Mouse (Mus musculus) erythroid progenitor cell, adult 5-6 weeks (primary cell): ENCODE data around the gene Map3k21. TPM values are rescaled to one million over a fixed set of nuclear protein-coding genes. Genes with fewer than 3 reads are reported as not detected.

ENCODE experiments used
- ATAC-seq: replicated peaks from 2 replicates; pipeline ENCODE4 v1.8.0; 2016; ENCODE audit warnings: moderate number of reproducible peaks, mild to moderate bottlenecking, moderate TSS enrichment, inconsistent platforms; ENCODE audit not compliant: poor library complexity, low FRiP score, severe bottlenecking
- total RNA-seq, 2 experiments: library from RNA; stranded (forward) in 1 of 2; stranded (reverse) in 1 of 2; fragments of 150-400 nt in 1 of 2; fragments of 186-747, 209-891 nt in 1 of 2; gene quantifications; 2 replicates each; pipeline versions ENCODE4 v1.2.3 to v1.2.4; 2015 to 2017; ENCODE audit warnings: low replicate concordance in 2 of 2

The Map3k21 gene
- total RNA-seq, 2 experiments from 2014 or later: not detected

DNA sequence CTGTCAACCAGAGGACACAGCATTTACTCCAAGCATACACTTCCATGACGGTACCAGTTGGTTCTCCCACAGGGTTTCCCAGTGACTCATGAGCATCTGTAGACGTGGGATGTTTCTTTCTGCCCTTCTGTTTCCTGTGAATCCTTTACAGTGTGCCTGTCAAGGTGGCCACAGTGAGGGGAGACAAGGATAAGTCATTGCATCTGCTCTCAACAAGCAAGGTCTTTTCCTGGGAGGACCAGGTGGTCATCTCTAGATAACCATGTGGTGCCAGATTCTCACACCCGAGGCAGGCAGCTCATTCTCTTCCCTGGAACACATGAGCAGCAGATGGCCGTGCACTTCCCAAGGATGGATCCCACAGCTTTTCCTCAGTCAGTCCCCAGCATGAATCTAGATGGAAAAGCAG, 49.1 kb downstream of the Map3k21 start:
- ATAC-seq: no peak

DNA sequence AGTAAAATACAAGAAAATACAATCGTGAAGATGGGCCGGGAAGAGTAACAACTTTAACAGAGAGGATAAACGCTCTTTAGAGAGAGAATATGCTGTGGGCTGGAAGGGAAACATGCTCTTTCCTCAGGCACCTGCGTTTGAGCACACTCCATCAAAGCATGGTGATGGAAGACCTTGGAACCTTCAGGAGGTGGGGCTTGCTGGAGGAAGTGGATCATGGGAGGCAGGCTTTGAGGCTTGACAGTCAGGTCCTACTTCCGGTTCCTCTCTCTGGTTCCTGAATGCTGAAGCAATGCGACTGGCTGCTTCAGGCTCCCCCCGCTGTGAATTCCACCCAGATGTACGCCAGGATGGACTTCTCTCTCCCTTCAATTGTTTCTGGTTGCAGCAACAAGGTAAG, 49.8 kb downstream of the Map3k21 start:
- ATAC-seq: no peak

DNA sequence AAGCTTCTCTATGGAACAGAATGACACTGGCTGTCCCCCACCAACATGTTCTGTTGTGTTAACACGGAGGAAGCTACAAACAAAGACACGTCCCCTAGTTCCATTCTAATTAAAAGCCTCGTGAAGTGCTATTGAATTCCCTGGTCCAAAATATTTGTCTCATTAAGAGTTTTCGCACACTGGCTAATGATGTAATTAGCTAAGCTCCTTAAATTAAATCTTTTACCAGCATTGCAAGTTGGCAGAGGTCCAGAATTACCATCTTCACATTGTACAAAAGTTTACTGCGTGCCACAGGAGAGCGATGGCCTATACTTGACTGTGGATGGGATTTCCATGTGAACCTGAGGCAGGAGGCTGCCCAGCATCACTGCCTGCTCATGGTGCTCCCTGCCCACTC, 51.5 kb downstream of the Map3k21 start:
- ATAC-seq: no peak

DNA sequence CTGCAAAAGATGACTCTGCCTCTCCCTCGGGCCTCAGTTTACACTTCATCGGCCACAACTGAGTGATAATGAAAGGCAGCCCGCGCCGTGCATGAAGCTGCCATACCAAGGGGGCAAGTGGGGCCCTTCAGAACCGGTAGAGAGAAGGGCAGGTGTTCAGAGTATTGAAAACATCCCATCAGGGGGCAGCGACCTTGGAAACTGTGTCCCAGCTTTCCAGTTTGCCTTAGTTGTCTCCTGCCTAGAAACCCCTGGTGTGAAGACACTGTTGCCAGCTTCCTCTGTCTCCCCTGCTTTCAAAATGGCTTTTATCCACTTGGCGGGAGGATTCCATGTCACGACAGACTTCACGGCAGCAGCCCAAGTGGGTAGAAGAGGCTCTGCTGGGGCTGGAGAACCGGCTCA, 53.6 kb downstream of the Map3k21 start:
- no peak for ATAC-seq

DNA sequence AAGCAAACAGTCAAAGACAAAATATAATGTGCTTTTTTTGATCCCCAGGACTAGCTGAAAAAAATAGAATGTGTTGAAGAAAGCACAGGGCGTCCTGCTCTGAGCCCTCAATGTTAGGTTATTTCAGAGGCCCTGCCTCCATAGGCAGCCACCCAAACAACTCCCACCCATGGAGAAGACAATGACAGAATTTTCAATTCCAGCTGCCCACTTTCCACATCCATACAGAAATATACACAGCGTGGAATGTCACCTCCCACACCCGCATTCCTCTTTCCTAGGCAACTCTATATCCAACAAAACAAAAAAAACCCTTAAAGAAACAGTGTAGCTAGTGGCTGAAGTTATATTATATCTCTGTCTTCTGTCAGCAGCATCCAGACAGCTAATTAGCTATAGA, 61.1 kb downstream of the Map3k21 start:
- no peak for ATAC-seq

DNA sequence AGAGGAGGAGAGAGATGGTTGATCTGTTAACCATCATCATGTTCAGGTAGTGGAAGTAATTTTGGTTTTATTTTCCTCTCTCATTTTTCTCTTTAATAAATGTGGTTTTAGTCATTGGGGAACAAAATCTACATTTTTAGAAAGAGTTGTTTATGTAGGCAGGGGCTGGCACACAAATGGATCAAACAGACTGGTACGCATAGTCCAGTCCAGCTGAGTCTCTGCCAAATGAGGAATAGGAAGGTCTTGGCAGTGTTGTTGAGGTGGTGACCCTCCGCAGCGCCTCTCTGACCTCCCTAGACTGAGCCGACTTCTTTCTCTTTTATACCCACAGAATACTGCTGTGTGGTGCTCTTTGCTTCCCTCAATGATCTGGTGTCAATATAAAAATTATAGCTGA, 65.7 kb downstream of the Map3k21 start:
- no peak for ATAC-seq

DNA sequence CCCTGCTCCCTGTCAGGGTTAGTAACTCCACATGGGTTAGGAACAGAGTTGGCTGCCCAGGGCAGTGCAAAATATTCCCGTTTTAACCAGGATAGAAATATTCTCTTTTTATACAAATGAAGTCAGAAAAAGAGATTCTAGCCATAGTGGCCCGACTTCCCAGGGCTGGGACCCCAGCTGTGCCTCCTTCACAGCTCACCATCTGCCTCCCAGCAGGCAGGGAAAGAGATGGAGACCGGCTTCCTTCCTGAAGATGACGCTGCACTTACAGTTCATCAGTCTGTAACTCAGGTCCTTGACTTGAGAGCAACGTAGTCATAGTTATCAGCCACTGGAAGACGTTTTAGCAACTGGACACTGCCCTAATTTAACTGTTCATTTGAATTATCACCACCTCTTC, 70.6 kb downstream of the Map3k21 start:
- no peak for ATAC-seq

DNA sequence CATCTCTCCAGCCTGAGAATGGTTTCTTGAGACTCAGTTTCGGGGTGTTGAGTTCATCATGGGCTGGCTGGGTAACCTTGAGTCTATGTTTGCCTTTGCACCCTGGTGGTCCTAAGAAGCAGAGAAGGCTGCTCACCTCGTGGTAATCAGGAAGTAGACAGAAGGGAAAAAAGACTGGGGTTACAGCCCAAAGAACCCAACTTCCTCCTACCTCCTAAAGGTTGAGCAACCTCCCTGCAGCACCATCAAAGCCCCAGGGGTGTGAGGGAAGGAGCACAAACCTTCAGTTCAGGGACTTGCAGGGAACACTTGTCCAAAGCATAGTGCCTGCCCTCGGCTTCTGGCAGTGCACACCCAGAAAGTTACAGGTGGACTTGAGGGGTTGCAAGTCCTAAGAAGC, 73.3 kb downstream of the Map3k21 start:
- no peak for ATAC-seq

DNA sequence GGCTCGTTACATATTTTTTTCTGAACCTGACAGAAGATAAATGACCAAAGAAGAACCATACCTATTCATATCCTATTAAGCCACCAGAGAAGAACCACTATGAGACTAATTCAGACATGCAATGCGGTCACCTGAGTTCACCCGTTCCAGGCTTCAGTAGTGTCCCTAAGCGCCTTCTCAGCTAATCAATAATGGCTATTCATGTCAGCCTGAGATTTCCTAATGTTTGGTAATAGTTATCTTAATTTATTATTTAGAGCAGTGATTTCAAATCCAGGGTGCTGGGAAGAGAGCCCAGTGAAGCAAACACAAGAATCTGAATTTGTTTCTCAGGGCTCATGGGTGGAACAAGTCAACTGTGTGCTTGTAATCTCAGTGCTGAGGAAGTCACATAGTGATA, 73.9 kb downstream of the Map3k21 start:
- ATAC-seq: no peak

DNA sequence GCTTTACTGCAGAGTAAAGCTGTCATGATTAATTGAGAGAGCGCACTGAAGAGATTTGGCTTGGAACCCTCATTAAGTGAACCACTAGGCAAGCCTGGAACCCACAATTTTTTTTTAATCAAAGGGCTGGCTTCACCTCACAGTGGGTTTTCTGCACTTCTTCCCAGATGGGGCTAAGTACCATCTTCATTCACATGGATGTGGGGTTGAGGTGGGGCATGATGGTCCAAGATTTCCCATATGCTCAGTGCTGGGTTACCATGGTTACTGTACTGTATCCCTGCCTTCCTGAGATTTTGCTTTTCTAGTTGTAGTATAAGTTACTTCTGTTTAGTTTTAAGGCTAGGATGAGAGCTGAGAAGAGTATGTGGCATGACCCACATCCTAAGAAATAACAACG, 75.1 kb downstream of the Map3k21 start:
- ATAC-seq: no peak

DNA sequence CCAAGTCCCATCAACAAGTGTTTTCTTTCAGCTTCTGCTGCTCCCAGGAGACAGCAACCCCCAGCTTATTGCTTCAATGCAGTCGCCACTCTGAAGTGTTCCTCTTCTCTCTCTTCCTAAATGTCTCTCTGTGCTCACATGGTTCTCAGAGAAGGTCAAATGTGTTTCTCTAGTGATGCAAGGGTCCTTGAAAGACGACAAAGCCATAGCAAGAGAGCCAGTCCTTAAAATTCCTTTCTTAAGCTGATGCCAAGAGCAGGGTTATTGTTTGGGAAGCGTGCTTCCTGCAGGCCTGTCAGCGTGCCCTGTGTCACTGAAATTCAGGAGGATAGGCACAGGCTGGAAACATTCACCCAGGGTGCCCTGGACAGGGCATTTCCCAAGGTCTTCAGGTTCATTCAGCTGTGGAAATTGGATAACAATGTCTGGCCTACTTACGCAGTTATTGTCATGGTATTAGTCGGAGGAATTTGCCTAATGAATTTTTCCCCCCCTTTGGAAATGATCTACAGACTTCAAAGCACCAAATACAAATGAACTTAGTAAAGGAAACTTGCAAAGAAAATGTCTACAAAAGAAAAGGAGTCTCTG, 76.8 kb downstream of the Map3k21 start:
- ATAC-seq: no peak

DNA sequence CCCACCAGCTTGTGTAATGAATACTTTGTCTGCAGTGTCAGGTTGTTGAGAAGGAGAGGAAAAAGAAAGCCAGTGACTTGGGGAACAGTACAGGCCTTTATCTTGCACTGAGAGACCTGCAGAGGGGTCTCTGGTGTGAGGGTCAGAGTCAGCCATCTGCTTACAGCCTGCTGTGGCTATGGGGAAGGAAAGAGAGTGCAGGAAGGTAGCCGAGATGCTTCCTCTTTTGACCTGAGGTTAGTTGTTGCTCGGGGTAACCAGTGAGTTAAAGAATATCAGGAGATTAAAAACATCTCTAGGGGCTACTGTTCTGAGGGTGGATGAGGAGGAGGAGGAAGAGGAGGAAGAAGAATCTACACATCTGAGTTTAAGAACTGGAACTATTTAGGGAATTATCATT, 77.7 kb downstream of the Map3k21 start:
- no peak for ATAC-seq

DNA sequence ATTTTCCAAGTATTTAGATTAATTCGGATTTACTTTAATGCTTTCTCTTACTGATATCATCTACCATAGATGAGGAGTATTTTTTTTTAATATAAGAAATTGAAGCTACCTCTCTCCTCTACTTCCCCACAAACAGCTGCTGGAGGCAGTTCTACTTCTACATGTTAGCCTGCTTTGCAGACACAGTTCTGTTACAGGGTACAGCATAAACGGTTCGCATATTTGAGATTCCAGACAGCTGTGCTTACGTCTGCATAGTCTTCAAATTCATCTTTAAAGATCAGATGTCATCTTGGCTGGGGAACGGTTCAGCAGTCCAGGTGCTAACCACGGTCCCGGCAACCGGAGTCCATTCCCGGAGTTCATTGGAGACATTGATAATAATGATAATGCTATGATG, 83.4 kb downstream of the Map3k21 start:
- no peak for ATAC-seq

DNA sequence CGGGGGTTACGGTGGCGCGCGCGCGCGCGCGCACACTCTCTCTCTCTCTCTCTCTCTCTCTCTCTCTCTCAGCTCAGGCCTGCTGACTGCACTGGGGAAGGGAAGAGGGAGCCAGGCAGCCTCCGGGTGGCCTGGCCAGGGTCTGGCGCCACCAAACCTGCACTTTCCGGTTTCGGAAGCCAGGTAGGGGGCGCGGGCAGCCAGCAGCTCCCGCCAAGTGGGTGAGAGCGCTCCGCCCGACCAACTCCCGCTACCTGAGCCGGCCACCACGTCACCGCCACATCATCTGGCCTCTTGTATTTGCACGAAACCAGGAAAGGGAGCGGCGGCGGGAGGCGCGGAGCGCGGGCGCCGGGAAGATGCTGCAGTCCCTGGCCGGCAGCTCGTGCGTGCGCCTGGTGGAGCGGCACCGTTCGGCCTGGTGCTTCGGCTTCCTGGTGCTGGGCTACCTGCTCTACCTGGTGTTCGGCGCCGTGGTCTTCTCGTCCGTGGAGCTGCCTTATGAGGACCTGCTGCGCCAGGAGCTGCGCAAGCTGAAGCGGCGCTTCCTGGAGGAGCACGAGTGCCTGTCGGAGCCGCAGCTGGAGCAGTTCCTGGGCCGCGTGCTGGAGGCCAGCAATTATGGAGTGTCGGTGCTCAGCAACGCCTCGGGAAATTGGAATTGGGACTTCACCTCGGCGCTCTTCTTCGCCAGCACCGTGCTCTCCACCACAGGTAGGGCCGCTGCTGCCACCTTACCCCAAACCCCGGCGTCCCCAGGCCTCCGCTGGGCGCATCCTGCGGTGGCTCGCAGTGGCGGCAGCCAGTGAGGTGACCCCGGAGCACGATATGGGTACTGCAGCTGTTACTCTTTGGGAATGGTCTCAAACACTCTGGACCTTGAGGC, 85.1 kb downstream of the Map3k21 start, which contains the start of gene Kcnk1:
Kcnk1 (plus strand) TSS at position 70 of the 886 bp plus-strand sequence.
- ATAC-seq: no peak

DNA sequence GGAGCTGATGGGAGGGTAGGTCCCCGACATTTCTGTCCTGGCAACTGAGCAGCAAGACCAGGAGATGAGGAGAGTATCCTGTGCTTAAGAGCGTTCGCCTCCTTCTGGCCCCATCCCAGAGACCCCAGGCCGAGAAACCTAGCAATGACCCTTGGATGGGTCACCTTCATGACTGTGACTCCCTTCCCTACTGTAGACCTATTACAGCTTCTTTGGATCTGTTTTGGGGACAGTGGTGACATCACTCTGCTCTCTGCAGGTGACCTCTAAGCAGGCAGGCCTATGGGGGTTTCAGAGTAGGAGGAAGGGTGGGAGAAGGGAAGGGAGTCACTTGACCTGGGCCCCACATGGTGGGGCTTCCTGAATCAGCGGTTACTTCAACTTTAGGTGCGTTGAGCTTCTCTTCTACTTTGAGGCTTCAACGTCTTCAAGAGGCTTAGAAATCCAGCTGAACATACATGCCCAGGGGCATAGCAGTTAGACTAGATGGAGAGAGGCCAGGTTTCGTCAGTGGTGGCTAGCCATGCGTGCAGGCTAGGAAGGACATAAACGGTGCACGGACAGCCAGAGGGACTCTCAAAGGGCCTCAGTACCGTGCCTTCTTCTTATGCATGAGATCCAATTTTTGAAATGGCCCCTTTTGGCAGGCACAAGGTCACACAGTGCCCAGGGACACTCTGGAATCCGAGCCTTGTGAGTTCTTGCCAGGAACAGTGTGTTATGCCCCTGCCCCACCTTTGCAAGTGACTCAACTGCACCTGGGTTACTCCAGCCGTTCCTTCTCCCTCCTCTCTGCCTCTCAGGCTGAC, 86.0 kb downstream of the Map3k21 start:
- ATAC-seq: no peak

DNA sequence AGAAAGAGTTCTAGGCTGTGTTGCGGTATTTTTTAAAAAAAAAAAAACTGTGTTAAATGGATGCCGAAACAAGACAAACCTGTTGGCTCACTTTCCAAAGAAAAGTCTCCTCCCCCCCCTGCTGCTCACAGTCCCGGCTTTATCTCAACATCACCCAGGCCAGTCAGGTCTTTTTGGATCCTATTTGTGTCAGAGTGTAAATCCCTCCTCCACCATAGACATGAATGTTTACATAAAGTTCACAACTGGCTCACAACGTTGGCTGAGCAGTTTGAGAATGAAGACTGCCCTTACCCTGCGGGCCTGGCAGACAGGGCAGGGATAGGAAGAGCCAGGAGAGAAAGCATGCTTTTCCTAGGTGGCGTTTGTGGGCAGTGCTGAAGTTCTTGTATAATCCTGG, 86.7 kb downstream of the Map3k21 start:
- no peak for ATAC-seq

Other genes with a start within 250 kb of the Map3k21 start
- 2.1 TPM in 1 of 2 replicates, not detected in the other for gene Map10, start 240.6 kb upstream of the Map3k21 start, total RNA-seq (2015; ENCODE audit: low replicate concordance)
- gene Map10, start 240.6 kb upstream of the Map3k21 start, total RNA-seq (2017; ENCODE audit: low replicate concordance): 0.90 TPM in 1 of 2 replicates, not detected in the other
- gene Ntpcr, start 180.5 kb upstream of the Map3k21 start, total RNA-seq (2015; ENCODE audit: low replicate concordance): 8.3 and 8.8 TPM in 2 replicates
- gene Ntpcr, start 180.5 kb upstream of the Map3k21 start, total RNA-seq (2017; ENCODE audit: low replicate concordance): not detected in 2 replicates
- gene Pcnx2, start 12.1 kb upstream of the Map3k21 start, total RNA-seq (2015; ENCODE audit: low replicate concordance): not detected in 2 replicates
- not detected in 2 replicates for gene Pcnx2, start 12.1 kb upstream of the Map3k21 start, total RNA-seq (2017; ENCODE audit: low replicate concordance)
- gene Kcnk1, start 84.7 kb downstream of the Map3k21 start, total RNA-seq (2015; ENCODE audit: low replicate concordance): not detected in 2 replicates
- gene Kcnk1, start 84.7 kb downstream of the Map3k21 start, total RNA-seq (2017; ENCODE audit: low replicate concordance): not detected in 2 replicates